Mouse (Mus musculus): ENCODE data around the gene Gja10. TPM values are rescaled to one million over a fixed set of nuclear protein-coding genes. Genes with fewer than 3 reads are reported as not detected.

Gene Gja10
- total and polyA plus RNA-seq, 3 experiments = not detected

- H3K36me3 ChIP-seq (ENCODE audit: control insufficient read depth in 1 of 2, insufficient read depth in 2 of 2, low read length in 2 of 2) = peaks cover 11 to 24% of the 10 kb centered on the region in 2 experiments
- H3K79me2 ChIP-seq (ENCODE audit: control insufficient read depth, insufficient read depth, low read length, poor library complexity) = peaks cover 36% of the 10 kb centered on the region
- peaks cover 0 to 11% of the 10 kb centered on the region in 2 experiments; a peak in 3 of 4 replicates for H3K4me1 ChIP-seq (ENCODE audit: control insufficient read depth in 1 of 2, insufficient read depth in 2 of 2, low read length in 2 of 2)
- H3K27ac ChIP-seq (ENCODE audit: control insufficient read depth, low read depth, low read length) = no peak overlapping the region
- DNase-seq (ENCODE audit: low read depth, low spot score) = no peak
- H3K27me3 ChIP-seq (ENCODE audit: control insufficient read depth in 1 of 2, insufficient read depth in 2 of 2, low read length in 2 of 2) = no peaks in the 10 kb centered on the region
- TF ChIP-seq ZNF384 (IDR thresholded peaks at IDR 0.05; ENCODE audit: low read depth, low read length) (no peak), CTCF (IDR thresholded peaks at IDR 0.05 in 2 of 3, conservative IDR thresholded peaks at IDR 0.05 in 1 of 3; ENCODE audit: control insufficient read depth in 1 of 3, insufficient read depth in 1 of 3, low read depth in 2 of 3, low read length in 3 of 3, poor library complexity in 1 of 3, severe bottlenecking in 1 of 3) (no peak)
- H3K9me3 ChIP-seq (replicated peaks; ENCODE audit: insufficient read depth, low read length) = no peaks in the 10 kb centered on the region
- no peak overlapping the region for H3K9ac ChIP-seq (ENCODE audit: control insufficient read depth, low read depth, low read length, poor library complexity, severe bottlenecking)
- no peak overlapping the region for H3K4me3 ChIP-seq (ENCODE audit: control insufficient read depth in 1 of 2, insufficient read depth in 1 of 2, low read depth in 2 of 2, low read length in 2 of 2)
These were observed 19.1 kb upstream of the Gja10 start for GRCm38 (mm10) chr4:32621637-32622036.

GRCm38 (mm10) chr4:32615034-32615881, 12.7 kb upstream of the Gja10 start, which contains the start of gene Casp8ap2:
TSS of gene Casp8ap2 (plus strand) at chr4:32615451.
- Histone ChIP-seq H3K79me2 (ENCODE audit: control insufficient read depth, insufficient read depth, low read length, poor library complexity) (peaks cover 36% of the 10 kb centered on the region), H3K4me1 (ENCODE audit: control insufficient read depth in 1 of 2, insufficient read depth in 2 of 2, low read length in 2 of 2) (peaks cover 0 to 11% of the 10 kb centered on the region in 2 experiments; a peak in 2 of 4 replicates), H3K9ac (ENCODE audit: control insufficient read depth, low read depth, low read length, poor library complexity, severe bottlenecking) (peak within 1 kb of the TSS; percentile 90), H3K4me3 (ENCODE audit: control insufficient read depth in 1 of 2, insufficient read depth in 1 of 2, low read depth in 2 of 2, low read length in 2 of 2) (peak within 1 kb of the TSS; percentile 66 to 93), H3K9me3 (replicated peaks; ENCODE audit: insufficient read depth, low read length) (no peaks in the 10 kb centered on the region), H3K36me3 (ENCODE audit: control insufficient read depth in 1 of 2, insufficient read depth in 2 of 2, low read length in 2 of 2) (peaks cover 1 to 30% of the 10 kb centered on the region in 2 experiments; a peak in 2 of 4 replicates), H3K27ac (ENCODE audit: control insufficient read depth, low read depth, low read length) (peak within 1 kb of the TSS; percentile 66), H3K27me3 (ENCODE audit: control insufficient read depth in 1 of 2, insufficient read depth in 2 of 2, low read length in 2 of 2) (no peaks in the 10 kb centered on the region)
- peak; percentile 99 for DNase-seq (ENCODE audit: low read depth, low spot score)
- TF ChIP-seq CHD1 (IDR thresholded peaks at IDR 0.05; ENCODE audit: low read depth, low read length) (no peak), GABPA (IDR thresholded peaks at IDR 0.05; ENCODE audit: low read depth, low read length) (no peak), USF1 (IDR thresholded peaks at IDR 0.05; ENCODE audit: low read depth, low read length) (no peak), ZC3H11A (IDR thresholded peaks at IDR 0.05; ENCODE audit: low read depth, low read length) (no peak), MAZ (IDR thresholded peaks at IDR 0.05; ENCODE audit: low read depth, low read length) (peak; percentile 31; the same call in 1 of the 2 replicates), MYB (IDR thresholded peaks at IDR 0.05; ENCODE audit: low read depth, low read length) (no peak), NELFE (IDR thresholded peaks at IDR 0.05; ENCODE audit: low read depth, low read length) (peak; percentile 83), TAL1 (IDR thresholded peaks at IDR 0.05; ENCODE audit: low read length) (no peak), SMC3 (IDR thresholded peaks at IDR 0.05; ENCODE audit: low read depth, low read length) (no peak), HCFC1 (IDR thresholded peaks at IDR 0.05; ENCODE audit: low read depth, low read length) (peak; percentile 86), CHD2 (IDR thresholded peaks at IDR 0.05; ENCODE audit: low read length) (peak; percentile 45; the same call in 1 of the 2 replicates), MAFK (IDR thresholded peaks at IDR 0.05; ENCODE audit: borderline replicate concordance, low read depth, low read length) (no peak), MYC (IDR thresholded peaks at IDR 0.05; ENCODE audit: low read depth, low read length) (no peak), MEF2A (IDR thresholded peaks at IDR 0.05; ENCODE audit: extremely low read depth, insufficient replicate concordance, low read depth, low read length, poor library complexity, severe bottlenecking) (no peak), UBTF (IDR thresholded peaks at IDR 0.05; ENCODE audit: borderline replicate concordance, insufficient read depth, low read depth, low read length) (no peak), EP300 (IDR thresholded peaks at IDR 0.05; ENCODE audit: low read depth in 1 of 2, low read length in 2 of 2) (no peak), E2F4 (IDR thresholded peaks at IDR 0.05; ENCODE audit: borderline replicate concordance, low read depth, low read length) (peak; percentile 99), CTCF (IDR thresholded peaks at IDR 0.05 in 2 of 3, conservative IDR thresholded peaks at IDR 0.05 in 1 of 3; ENCODE audit: control insufficient read depth in 1 of 3, insufficient read depth in 1 of 3, low read depth in 2 of 3, low read length in 3 of 3, poor library complexity in 1 of 3, severe bottlenecking in 1 of 3) (no peak), SIN3A (IDR thresholded peaks at IDR 0.05; ENCODE audit: low read length) (peak; percentile 79), JUND (IDR thresholded peaks at IDR 0.05; ENCODE audit: low read depth, low read length) (no peak), GATA1 (IDR thresholded peaks at IDR 0.05; ENCODE audit: low read depth, low read length) (no peak), NRF1 (IDR thresholded peaks at IDR 0.05; ENCODE audit: insufficient read depth, low read depth, low read length, poor library complexity, severe bottlenecking) (no peak), MXI1 (IDR thresholded peaks at IDR 0.05; ENCODE audit: low read depth, low read length) (peak; percentile 82), TBP (IDR thresholded peaks at IDR 0.05; ENCODE audit: low read depth, low read length) (peak; percentile 74), POLR2AphosphoS5 (IDR thresholded peaks at IDR 0.05; ENCODE audit: borderline replicate concordance, low read depth, low read length) (no peak), ZNF384 (IDR thresholded peaks at IDR 0.05; ENCODE audit: low read depth, low read length) (peak; percentile 79), MAX (IDR thresholded peaks at IDR 0.05; ENCODE audit: low read length) (peak; percentile 56; the same call in 1 of the 2 replicates), ELF1 (IDR thresholded peaks at IDR 0.05; ENCODE audit: low read depth, low read length) (peak; percentile 84), RAD21 (IDR thresholded peaks at IDR 0.05; ENCODE audit: low read depth, low read length) (no peak)

Measured in MEL (cell line).